ENCODE assay signal across 7 mouse cellular contexts in genomic region chr12:16855632-16856305, GRCm38 (mm10). TPM values are rescaled to one million over a fixed set of nuclear protein-coding genes. Genes with fewer than 3 reads are reported as not detected.
A peak's percentile ranks its signal among the peaks of the same experiment; 100 is the strongest.
DNase-seq lines count a peak whose midpoint lies in the region; ATAC-seq lines count a peak whose summit lies in the region.

No protein-coding gene starts in this region.

- intact Hi-C loops in heart, postnatal 14 days (cut with DNase I) = no loop called here

- DNase-seq in cerebellum, adult 8-10 months = peak; percentile 67
- DNase-seq in layer of hippocampus, adult 9-10 months (ENCODE audit: low spot score) = peak; percentile 76
- no peak for DNase-seq in heart, postnatal 14 days
- no peak for DNase-seq in ovary, postnatal 14 days (ENCODE audit: low spot score)
- no peak for DNase-seq in adipocyte (ENCODE audit: low spot score)

- H3K36me3 ChIP-seq in embryonic facial prominence, embryonic 13.5 days = no peaks in the 10 kb centered on the region
- no peaks in the 10 kb centered on the region for H3K36me3 ChIP-seq in midbrain, embryonic 16.5 days (ENCODE audit: control insufficient read depth, insufficient read depth, low read length)

- WGBS in embryonic facial prominence, embryonic 13.5 days = 36% methylated on average over 6 of the region's 6 CpGs
- 6% methylated on average over 6 of the region's 6 CpGs for WGBS in midbrain, embryonic 16.5 days

- H3K9me3 ChIP-seq in embryonic facial prominence, embryonic 13.5 days = no peaks in the 10 kb centered on the region
- no peaks in the 10 kb centered on the region for H3K9me3 ChIP-seq in midbrain, embryonic 16.5 days (replicated peaks; ENCODE audit: control insufficient read depth, low read length, poor library complexity, severe bottlenecking)

- 0 out of 2 replicates have a peak, but pooled peaks have one; percentile 71 for ATAC-seq in embryonic facial prominence, embryonic 13.5 days (ENCODE audit: insufficient number of reproducible peaks, insufficient read depth, low FRiP score, low TSS enrichment, low read depth)
- ATAC-seq in midbrain, embryonic 16.5 days = peak; percentile 98

- no peak overlapping the region for H3K4me2 ChIP-seq in embryonic facial prominence, embryonic 13.5 days
- H3K4me2 ChIP-seq in midbrain, embryonic 16.5 days (ENCODE audit: low read length) = peak overlapping the region; percentile 53

- H3K27ac ChIP-seq in embryonic facial prominence, embryonic 13.5 days = no peak overlapping the region
- H3K27ac ChIP-seq in midbrain, embryonic 16.5 days (ENCODE audit: low read length) = peak overlapping the region; percentile 96

- H3K4me1 ChIP-seq in embryonic facial prominence, embryonic 13.5 days = peaks cover 6% of the 10 kb centered on the region
- peaks cover 11% of the 10 kb centered on the region for H3K4me1 ChIP-seq in midbrain, embryonic 16.5 days (ENCODE audit: control insufficient read depth, insufficient read depth, low read length)

- no peak overlapping the region for H3K4me3 ChIP-seq in embryonic facial prominence, embryonic 13.5 days
- H3K4me3 ChIP-seq in midbrain, embryonic 16.5 days (ENCODE audit: low read depth, low read length) = peak overlapping the region; percentile 8; the same call in 1 of the 2 replicates

- H3K9ac ChIP-seq in embryonic facial prominence, embryonic 13.5 days = no peak overlapping the region
- peak overlapping the region; percentile 42; the same call in 1 of the 2 replicates for H3K9ac ChIP-seq in midbrain, embryonic 16.5 days (ENCODE audit: low read depth, low read length)

- no peaks in the 10 kb centered on the region for H3K27me3 ChIP-seq in embryonic facial prominence, embryonic 13.5 days
- no peaks in the 10 kb centered on the region for H3K27me3 ChIP-seq in midbrain, embryonic 16.5 days (ENCODE audit: control insufficient read depth, insufficient read depth, low read depth, low read length)

RNA-seq across cellular contexts. Expression of gene Rock2, which starts 38.9 kb away (rescaled TPM):
- polyA plus RNA-seq in embryonic facial prominence, embryonic 13.5 days (2015; fragmentation: Nextera tagmentation; extraction: Ambion mirVana) = 14.6 and 17.6 TPM in 2 replicates
- polyA plus RNA-seq in midbrain, embryonic 16.5 days (2015; fragmentation: Nextera tagmentation; extraction: Ambion mirVana) = 12.5 and 14.5 TPM in 2 replicates
- total RNA-seq in heart, postnatal 14 days (2021) = 10 to 100 TPM; 83.6 to 87.4 TPM

RNA-seq across cellular contexts. Expression of gene E2f6, which starts 45.0 kb away (rescaled TPM):
- polyA plus RNA-seq in embryonic facial prominence, embryonic 13.5 days (2015; fragmentation: Nextera tagmentation; extraction: Ambion mirVana) = 57.9 and 65.4 TPM in 2 replicates
- polyA plus RNA-seq in midbrain, embryonic 16.5 days (2015; fragmentation: Nextera tagmentation; extraction: Ambion mirVana) = 23.7 and 26.8 TPM in 2 replicates
- total RNA-seq in heart, postnatal 14 days (2021) = 10 to 100 TPM; 57.2 to 60.7 TPM

RNA-seq across cellular contexts. Expression of gene Greb1, which starts 55.1 kb away (rescaled TPM):
- polyA plus RNA-seq in embryonic facial prominence, embryonic 13.5 days (2015; fragmentation: Nextera tagmentation; extraction: Ambion mirVana) = 2.7 and 2.8 TPM in 2 replicates
- 0.98 and 2.4 TPM in 2 replicates for polyA plus RNA-seq in midbrain, embryonic 16.5 days (2015; fragmentation: Nextera tagmentation; extraction: Ambion mirVana)
- under 1 TPM; 0.19 to 0.90 TPM for total RNA-seq in heart, postnatal 14 days (2021)

Comparison
In these comparisons a context has a peak if more than half of its experiments do, and no peak if none do; other contexts are left out.
1. DNase-seq: peak in cerebellum, adult 8-10 months (single experiment) and layer of hippocampus, adult 9-10 months (single experiment); none in heart, postnatal 14 days (0 of 2), ovary, postnatal 14 days (single experiment) and adipocyte (single experiment).